Mouse (Mus musculus) midbrain, embryonic 12.5 days (tissue): ENCODE data around the gene Tulp3. TPM values are rescaled to one million over a fixed set of nuclear protein-coding genes. Genes with fewer than 3 reads are reported as not detected.

Experiments
- ATAC-seq: fragments of 200-750 bp; cut with Nextera tagmentation; 2 replicates; pipeline ENCODE4 v1.8.0; 2017; ENCODE audit warnings: low read depth, moderate TSS enrichment, moderate library complexity; ENCODE audit not compliant: low FRiP score
- H3K27ac ChIP-seq: fragments of 300-500 bp; sonication (generic); replicated peaks from 2 replicates; pipeline ENCODE4 v1.5.1; 2016; ENCODE audit warnings: mild to moderate bottlenecking
- H3K27me3 ChIP-seq: fragments of 300-500 bp; sonication (generic); 2 replicates; pipeline ENCODE4 v1.6.1; 2016; ENCODE audit warnings: mild to moderate bottlenecking
- H3K36me3 ChIP-seq: fragments of 300-500 bp; sonication (generic); 2 replicates; pipeline ENCODE4 v1.6.1; 2016
- H3K4me1 ChIP-seq: fragments of 300-500 bp; sonication (generic); 2 replicates; pipeline ENCODE4 v1.6.1; 2016
- H3K4me2 ChIP-seq: fragments of 300-500 bp; sonication (generic); replicated peaks from 2 replicates; pipeline ENCODE4 v1.6.1; 2016; ENCODE audit warnings: mild to moderate bottlenecking, moderate library complexity
- H3K4me3 ChIP-seq: fragments of 300-500 bp; sonication (generic); 2 replicates; pipeline ENCODE4 v1.5.1; 2016; ENCODE audit warnings: mild to moderate bottlenecking
- H3K9ac ChIP-seq: fragments of 300-500 bp; sonication (generic); replicated peaks from 2 replicates; pipeline ENCODE4 v1.6.1; 2016; ENCODE audit warnings: mild to moderate bottlenecking, moderate library complexity
- H3K9me3 ChIP-seq: fragments of 300-500 bp; sonication (generic); 2 replicates; pipeline ENCODE4 v1.6.1; 2016; ENCODE audit warnings: mild to moderate bottlenecking
- whole genome bisulfite sequencing: fragments of 180-500 bp; shearing (Covaris S2); methylation state at CpG from one replicate; pipeline ENCODE4 v1.1.7; 2016; 5-methylcytosine and 5-hydroxymethylcytosine counted together
- polyA plus RNA-seq: library from polyadenylated mRNA; unstranded; fragments of >200 nt; fragmentation: Nextera tagmentation; extraction: Ambion mirVana; gene quantifications from 2 replicates; pipeline ENCODE4 v1.2.1, GENCODE M21; 2016

Tulp3 gene
- polyA plus RNA-seq, 1 experiment from 2014 or later, result 19.7 TPM

GRCm38 (mm10) chr6:128285792-128286430, 69.7 kb downstream of the Tulp3 start:
- ATAC-seq, result peak; percentile 28; the same call in 1 of the 2 replicates
- Histone ChIP-seq H3K9ac (no peak overlapping the region), H3K27me3 (peaks cover 13% of the 10 kb centered on the region), H3K36me3 (no peaks in the 10 kb centered on the region), H3K4me3 (peak overlapping the region; percentile 19; the same call in 1 of the 2 replicates), H3K4me1 (peaks cover 23% of the 10 kb centered on the region), H3K9me3 (no peaks in the 10 kb centered on the region), H3K4me2 (peak overlapping the region; percentile 42), H3K27ac (no peak overlapping the region)
- 16% methylated on average over 16 of the region's 16 CpGs for WGBS

- H3K4me1 ChIP-seq, result peaks cover 23% of the 10 kb centered on the region
- no peak overlapping the region for H3K9ac ChIP-seq
- WGBS, result 15% methylated on average over 3 of the region's 3 CpGs
- no peaks in the 10 kb centered on the region for H3K9me3 ChIP-seq
- H3K4me2 ChIP-seq, result no peak overlapping the region
- H3K36me3 ChIP-seq, result no peaks in the 10 kb centered on the region
- no peak overlapping the region; the same call in 1 of the 2 replicates for H3K27ac ChIP-seq
- peaks cover 13% of the 10 kb centered on the region for H3K27me3 ChIP-seq
- peak; percentile 75; the same call in 1 of the 2 replicates for ATAC-seq
- H3K4me3 ChIP-seq, result no peak overlapping the region
These were observed 73.5 kb downstream of the Tulp3 start for GRCm38 (mm10) chr6:128282126-128282525.

DNA sequence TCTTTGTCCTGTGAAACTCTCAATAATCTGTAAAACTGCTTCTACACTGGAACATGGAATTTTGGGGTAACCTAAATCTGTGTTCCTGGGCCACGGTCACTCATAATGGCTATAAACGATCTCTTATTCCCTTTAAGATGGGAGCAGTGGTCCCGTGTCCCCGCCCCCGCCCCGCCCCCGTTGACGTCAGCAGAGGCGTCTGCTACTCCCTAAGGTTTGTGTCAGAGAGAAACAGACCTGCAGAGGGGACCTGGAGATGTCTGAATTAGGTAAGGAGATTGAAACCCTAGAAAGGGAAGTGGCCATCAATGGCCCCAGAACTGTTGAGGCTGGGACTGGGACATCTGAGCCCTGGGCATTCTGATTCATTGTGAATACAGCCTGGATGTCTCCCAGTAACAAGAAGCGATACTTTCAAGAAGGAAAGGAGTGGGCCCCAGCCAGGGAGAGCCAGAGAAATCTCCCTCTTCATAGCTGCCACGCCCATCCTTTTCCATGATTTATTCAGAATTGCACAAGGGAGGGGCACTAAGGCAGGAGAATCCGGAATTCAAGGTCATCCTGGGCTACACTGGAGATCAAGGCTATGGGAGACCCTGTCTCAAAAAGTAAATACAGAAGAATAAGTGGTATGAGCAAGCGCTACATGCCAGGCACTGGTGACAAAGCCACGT, 75.0 kb downstream of the Tulp3 start:
- Histone ChIP-seq H3K27me3 (peaks cover 9% of the 10 kb centered on the region), H3K36me3 (no peaks in the 10 kb centered on the region), H3K4me1 (peaks cover 17% of the 10 kb centered on the region), H3K4me3 (no peak overlapping the region), H3K9ac (no peak overlapping the region), H3K4me2 (no peak overlapping the region), H3K27ac (no peak overlapping the region), H3K9me3 (no peaks in the 10 kb centered on the region)
- 58% methylated on average over 14 of the region's 14 CpGs for WGBS
- ATAC-seq, result no peak

- no peaks in the 10 kb centered on the region for H3K36me3 ChIP-seq
- 62% methylated on average over 5 of the region's 5 CpGs for WGBS
- H3K9ac ChIP-seq, result no peak overlapping the region
- no peak overlapping the region for H3K27ac ChIP-seq
- ATAC-seq, result no peak
- no peak overlapping the region for H3K4me2 ChIP-seq
- H3K27me3 ChIP-seq, result no peaks in the 10 kb centered on the region; the same call in 1 of the 2 replicates
- peaks cover 15% of the 10 kb centered on the region for H3K4me1 ChIP-seq
- H3K9me3 ChIP-seq, result no peaks in the 10 kb centered on the region
- H3K4me3 ChIP-seq, result no peak overlapping the region
These were observed 76.0 kb downstream of the Tulp3 start for GRCm38 (mm10) chr6:128279608-128280007.

DNA sequence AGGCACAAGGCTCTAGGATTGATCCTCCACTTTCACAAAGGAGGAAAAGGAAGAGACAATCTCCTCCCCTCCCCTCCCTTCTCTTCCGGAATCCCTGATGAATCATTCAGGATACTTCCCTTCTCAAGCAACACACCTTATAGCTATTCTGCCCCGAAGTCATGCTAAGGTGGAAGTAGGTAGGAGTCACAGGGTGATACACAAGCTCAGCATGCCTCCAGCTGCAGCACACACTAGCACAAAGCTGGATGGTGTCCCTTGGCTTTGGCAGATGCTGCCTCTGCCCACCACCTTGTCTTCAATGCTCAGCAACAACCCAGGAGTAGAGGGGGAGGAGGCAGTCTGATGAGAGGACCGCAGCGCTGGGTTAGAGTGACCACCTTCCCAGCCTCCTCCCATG, 76.6 kb downstream of the Tulp3 start:
- ATAC-seq, result no peak
- Histone ChIP-seq H3K4me3 (no peak overlapping the region), H3K4me1 (peaks cover 15% of the 10 kb centered on the region), H3K36me3 (no peaks in the 10 kb centered on the region), H3K9ac (no peak overlapping the region), H3K9me3 (no peaks in the 10 kb centered on the region), H3K4me2 (no peak overlapping the region), H3K27ac (no peak overlapping the region), H3K27me3 (no peaks in the 10 kb centered on the region; the same call in 1 of the 2 replicates)
- WGBS, result 86% methylated on average over 4 of the region's 4 CpGs

DNA sequence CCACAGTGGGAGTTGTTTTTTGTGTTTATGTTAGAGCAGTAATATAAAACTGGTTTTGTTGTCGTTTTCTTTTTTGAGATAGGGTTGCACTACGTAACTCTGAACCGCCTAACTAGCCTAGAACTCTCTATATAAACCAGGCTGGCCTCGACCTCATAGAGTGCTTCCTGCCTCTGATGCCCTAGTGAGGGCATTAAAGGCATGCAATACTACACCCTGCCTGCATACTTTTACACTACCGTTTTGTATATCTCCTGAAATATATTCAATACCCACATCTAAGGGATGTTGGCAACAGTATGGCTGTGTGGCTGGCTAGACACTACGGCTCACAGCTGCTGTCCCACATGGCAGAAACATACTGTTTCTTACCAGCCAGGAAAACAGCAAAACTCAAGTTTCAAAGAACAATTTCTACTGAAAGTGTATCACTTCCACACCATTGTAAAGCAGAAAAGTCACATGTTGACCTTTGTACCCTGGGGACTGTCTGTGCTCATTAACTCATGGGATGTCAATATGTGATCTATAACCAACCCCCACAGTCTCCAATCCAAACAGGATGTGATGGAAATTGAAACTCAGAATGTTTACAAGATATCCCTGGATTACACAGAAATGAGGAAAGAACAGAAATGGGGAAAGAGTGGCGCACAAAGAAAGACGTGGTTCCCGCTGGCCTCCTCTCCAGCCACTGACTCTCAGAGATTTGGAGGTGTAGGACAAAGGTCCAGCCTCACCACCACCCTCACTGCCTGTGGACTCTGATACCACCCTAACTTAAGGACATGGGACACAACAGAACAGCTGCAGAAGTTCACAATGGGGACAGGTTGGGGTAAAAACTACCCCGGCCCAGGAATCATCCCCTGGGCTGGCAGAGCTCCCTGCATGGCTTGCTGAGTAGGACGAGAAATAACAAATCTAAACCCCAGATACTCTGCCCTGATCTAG, 78.2 kb downstream of the Tulp3 start:
- no peaks in the 10 kb centered on the region for H3K36me3 ChIP-seq
- H3K4me1 ChIP-seq, result peaks cover 12% of the 10 kb centered on the region
- H3K4me3 ChIP-seq, result no peak overlapping the region
- no peak overlapping the region for H3K27ac ChIP-seq
- no peaks in the 10 kb centered on the region; the same call in 1 of the 2 replicates for H3K27me3 ChIP-seq
- 87% methylated on average over 11 of the region's 11 CpGs for WGBS
- no peak for ATAC-seq
- H3K4me2 ChIP-seq, result no peak overlapping the region
- no peak overlapping the region for H3K9ac ChIP-seq
- H3K9me3 ChIP-seq, result no peaks in the 10 kb centered on the region

DNA sequence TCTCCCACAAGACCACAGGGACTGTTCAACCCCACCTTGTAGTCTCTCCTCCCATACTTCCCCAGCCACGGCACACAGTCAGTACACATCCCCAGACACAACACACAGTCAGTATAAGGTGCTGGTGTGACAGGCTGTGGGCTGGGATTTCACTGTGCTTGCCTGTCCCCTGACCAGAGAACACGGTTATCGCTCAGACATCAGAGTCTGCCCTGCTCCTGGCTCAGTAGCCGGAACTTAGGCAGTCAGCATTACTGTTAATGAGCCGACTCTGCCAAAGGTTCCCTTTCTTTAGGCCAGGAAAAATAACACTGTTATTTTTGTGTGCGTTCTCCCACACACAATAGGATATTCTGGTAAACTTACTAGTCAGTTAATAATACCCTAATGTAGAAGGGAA, 79.3 kb downstream of the Tulp3 start:
- ATAC-seq, result no peak
- no peaks in the 10 kb centered on the region for H3K36me3 ChIP-seq
- no peak overlapping the region for H3K27ac ChIP-seq
- no peak overlapping the region for H3K9ac ChIP-seq
- no peaks in the 10 kb centered on the region; the same call in 1 of the 2 replicates for H3K27me3 ChIP-seq
- WGBS, result 90% methylated on average over 6 of the region's 6 CpGs
- H3K4me2 ChIP-seq, result no peak overlapping the region
- H3K9me3 ChIP-seq, result no peaks in the 10 kb centered on the region
- H3K4me1 ChIP-seq, result peaks cover 2% of the 10 kb centered on the region; the same call in 1 of the 2 replicates
- H3K4me3 ChIP-seq, result no peak overlapping the region

DNA sequence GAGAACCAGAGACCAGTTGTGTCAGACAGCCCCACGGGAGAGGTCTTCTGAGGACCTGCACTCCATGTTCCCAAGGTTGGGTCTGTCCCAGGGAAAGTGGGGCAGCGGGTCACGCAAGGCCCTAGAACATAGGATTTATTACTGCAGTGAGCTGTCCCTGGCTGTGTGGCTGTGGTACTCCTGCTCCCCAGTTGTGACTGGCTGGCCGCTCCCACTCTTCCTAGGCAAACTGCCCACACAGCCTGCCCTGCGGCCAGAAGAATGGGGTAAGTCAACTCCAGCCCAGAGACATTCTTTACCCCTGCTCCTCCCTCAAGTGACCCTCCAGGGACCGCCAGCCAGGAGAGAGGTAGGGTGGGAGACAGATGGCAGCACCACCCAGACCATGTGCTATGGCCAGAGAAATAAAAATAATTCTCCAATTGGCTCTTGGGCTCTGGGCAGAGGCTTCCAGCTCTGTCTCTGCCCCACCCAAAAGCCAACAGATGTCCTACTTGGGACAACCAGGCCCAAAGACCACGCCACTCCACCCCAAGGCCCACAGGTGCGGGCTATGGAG, 80.1 kb downstream of the Tulp3 start:
- H3K9ac ChIP-seq, result no peak overlapping the region
- no peak for ATAC-seq
- WGBS, result 88% methylated on average over 8 of the region's 8 CpGs
- no peaks in the 10 kb centered on the region for H3K36me3 ChIP-seq
- no peak overlapping the region for H3K4me3 ChIP-seq
- no peak overlapping the region for H3K4me2 ChIP-seq
- H3K27me3 ChIP-seq, result no peaks in the 10 kb centered on the region; the same call in 1 of the 2 replicates
- H3K27ac ChIP-seq, result no peak overlapping the region
- no peaks in the 10 kb centered on the region for H3K9me3 ChIP-seq
- H3K4me1 ChIP-seq, result no peaks in the 10 kb centered on the region

DNA sequence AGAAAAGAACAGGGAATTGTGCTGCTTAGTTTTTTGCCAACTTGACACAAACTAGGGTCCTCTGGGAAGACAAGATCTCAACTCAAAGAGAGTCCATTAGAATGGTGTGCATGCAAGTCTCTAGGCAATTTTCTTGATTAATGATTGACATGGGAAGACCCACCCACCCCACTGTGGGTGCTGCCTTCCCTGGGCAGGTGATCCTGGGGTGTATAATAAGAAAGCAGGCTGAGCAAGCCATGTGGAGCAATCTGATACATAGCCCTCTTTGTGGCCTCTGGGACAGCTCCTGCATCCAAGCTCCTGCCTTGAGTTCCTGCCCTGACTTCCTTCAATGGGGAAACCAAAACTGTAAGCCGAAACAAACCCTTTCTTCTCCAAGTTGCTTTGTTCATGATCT, 82.1 kb downstream of the Tulp3 start:
- Histone ChIP-seq H3K9ac (no peak overlapping the region), H3K27ac (no peak overlapping the region), H3K4me3 (no peak overlapping the region), H3K4me2 (no peak overlapping the region), H3K27me3 (no peaks in the 10 kb centered on the region), H3K36me3 (no peaks in the 10 kb centered on the region), H3K9me3 (no peaks in the 10 kb centered on the region), H3K4me1 (no peaks in the 10 kb centered on the region)
- ATAC-seq, result no peak
- WGBS, result 71% methylated on average over 1 of the region's 1 CpGs

DNA sequence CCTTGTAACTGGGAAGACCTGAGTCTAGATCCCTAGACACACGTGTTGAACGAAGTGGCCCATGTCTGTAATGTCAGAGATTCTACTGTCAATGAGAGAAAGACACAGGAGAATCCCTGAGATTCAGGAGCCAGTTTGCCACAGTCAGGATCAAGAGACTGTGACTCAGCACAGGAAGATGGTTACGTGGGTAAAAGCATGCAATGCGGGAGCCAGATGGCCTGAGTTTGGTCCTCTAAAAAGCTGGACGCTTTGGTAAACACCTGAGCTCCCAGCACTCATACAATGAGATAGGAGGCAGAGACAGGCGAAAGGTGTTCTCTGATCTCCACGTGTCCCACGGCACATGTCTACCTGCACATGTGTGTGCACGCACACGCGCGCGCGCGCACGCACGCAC, 82.9 kb downstream of the Tulp3 start:
- H3K4me2 ChIP-seq, result no peak overlapping the region
- no peaks in the 10 kb centered on the region for H3K4me1 ChIP-seq
- no peaks in the 10 kb centered on the region for H3K27me3 ChIP-seq
- no peak overlapping the region for H3K27ac ChIP-seq
- no peak for ATAC-seq
- H3K9ac ChIP-seq, result no peak overlapping the region
- 97% methylated on average over 17 of the region's 17 CpGs for whole genome bisulfite sequencing
- no peaks in the 10 kb centered on the region for H3K9me3 ChIP-seq
- H3K36me3 ChIP-seq, result no peaks in the 10 kb centered on the region
- H3K4me3 ChIP-seq, result no peak overlapping the region
